Comparison of ENCODE assay signal across 20 mouse cellular contexts in genomic region chr10:66975451-66975850, GRCm38 (mm10).
DNase-seq lines count a peak whose midpoint lies in the region; ATAC-seq lines count a peak whose summit lies in the region.
"Had no signal": no experiment of that assay in that cellular context is flagged by ENCODE, and none has a peak within 500 bp of the region (broad histone marks: within the 10 kb centered on the region; RNA-seq: fewer than 3 reads in every experiment).

No protein-coding gene starts in this region.

- no peaks in the 10 kb centered on the region for H3K9me3 ChIP-seq in heart, embryonic 11.5 days (replicated peaks; ENCODE audit: control insufficient read depth, low read length)
- no peaks in the 10 kb centered on the region for H3K9me3 ChIP-seq in kidney, embryonic 16.5 days (ENCODE audit: low read length)
- H3K9me3 ChIP-seq: embryonic facial prominence, embryonic 15.5 days; forebrain, embryonic 12.5 days; G1E; hindbrain, embryonic 15.5 days; liver, embryonic 15.5 days; midbrain, embryonic 12.5 days had no signal

- 85% methylated on average over 1 of the region's 1 CpGs for WGBS in heart, embryonic 11.5 days (ENCODE audit: insufficient replicate concordance)
- WGBS in kidney, embryonic 16.5 days: 59% methylated on average over 1 of the region's 1 CpGs

- no peak overlapping the region for H3K27ac ChIP-seq in heart, embryonic 11.5 days (ENCODE audit: low read depth, low read length)
- no peak overlapping the region for H3K27ac ChIP-seq in kidney, embryonic 16.5 days (ENCODE audit: low read length)
- H3K27ac ChIP-seq: embryonic facial prominence, embryonic 15.5 days; forebrain, embryonic 12.5 days; hindbrain, embryonic 15.5 days; kidney, postnatal 0 days; liver, embryonic 15.5 days; midbrain, embryonic 12.5 days had no signal

- no peaks in the 10 kb centered on the region for H3K27me3 ChIP-seq in heart, embryonic 11.5 days (ENCODE audit: control insufficient read depth, insufficient read depth, low read length)
- no peaks in the 10 kb centered on the region for H3K27me3 ChIP-seq in kidney, embryonic 16.5 days (ENCODE audit: insufficient read depth, low read length)
- H3K27me3 ChIP-seq: embryonic facial prominence, embryonic 15.5 days; forebrain, embryonic 12.5 days; hindbrain, embryonic 15.5 days; liver, embryonic 15.5 days; midbrain, embryonic 12.5 days had no signal

- DNase-seq in heart, adult 11 months: peak; percentile 79
- DNase-seq in kidney, postnatal 36 days: peak; percentile 31 to 75
- DNase-seq in MN1 (ENCODE audit: low spot score): peak; percentile 74
- no peak for DNase-seq in layer of hippocampus, adult 9-10 months (ENCODE audit: low spot score)
- DNase-seq: cerebellum, adult 18-20 months; left cerebral cortex, postnatal 4 days; lung, postnatal 4 days; right cerebral cortex, adult 18-20 months; thymus, postnatal 36 days had no signal

- ATAC-seq in heart, embryonic 11.5 days (replicated peaks; ENCODE audit: insufficient number of reproducible peaks, low FRiP score, low TSS enrichment): no peak
- no peak for ATAC-seq in kidney, embryonic 16.5 days (ENCODE audit: low FRiP score, low TSS enrichment)
- ATAC-seq in hematopoietic stem cell, adult 5-6 weeks (replicated peaks in 1 of 2; ENCODE audit: insufficient read depth in 1 of 2, low FRiP score in 2 of 2, low TSS enrichment in 1 of 2, low read depth in 1 of 2, poor library complexity in 2 of 2, severe bottlenecking in 2 of 2): peak; percentile 29 to 46; a peak in 2 of 4 replicates
- ATAC-seq: activated CD4-positive, CD25-positive, alpha-beta regulatory T cell, adult 4 months had no signal

- no peaks in the 10 kb centered on the region for H3K4me1 ChIP-seq in heart, embryonic 11.5 days (ENCODE audit: control insufficient read depth, insufficient read depth, low read length)
- H3K4me1 ChIP-seq in kidney, embryonic 16.5 days (ENCODE audit: insufficient read depth, low read length): 0 out of 2 replicates have a peak, but pooled peaks cover 9% of the 10 kb centered on the region
- H3K4me1 ChIP-seq: hindbrain, embryonic 15.5 days; liver, embryonic 15.5 days; midbrain, embryonic 12.5 days had no signal

- H3K4me2 ChIP-seq in heart, embryonic 11.5 days: no peak overlapping the region
- no peak overlapping the region for H3K4me2 ChIP-seq in kidney, embryonic 16.5 days (replicated peaks; ENCODE audit: low read depth, low read length)
- H3K4me2 ChIP-seq: embryonic facial prominence, embryonic 15.5 days; forebrain, embryonic 12.5 days; hindbrain, embryonic 15.5 days; liver, embryonic 15.5 days; midbrain, embryonic 12.5 days had no signal

- no peak overlapping the region for H3K4me3 ChIP-seq in heart, embryonic 11.5 days (ENCODE audit: low read depth, low read length)
- H3K4me3 ChIP-seq in kidney, embryonic 16.5 days (ENCODE audit: low read length): no peak overlapping the region
- H3K4me3 ChIP-seq: embryonic facial prominence, embryonic 15.5 days; forebrain, embryonic 12.5 days; hindbrain, embryonic 15.5 days; liver, embryonic 15.5 days; midbrain, embryonic 12.5 days had no signal

- H3K9ac ChIP-seq in heart, embryonic 11.5 days (ENCODE audit: low read depth, low read length): no peak overlapping the region
- no peak overlapping the region for H3K9ac ChIP-seq in kidney, embryonic 16.5 days (replicated peaks; ENCODE audit: low read length)
- H3K9ac ChIP-seq: embryonic facial prominence, embryonic 15.5 days; forebrain, embryonic 12.5 days; hindbrain, embryonic 15.5 days; liver, embryonic 15.5 days; midbrain, embryonic 12.5 days had no signal

- H3K36me3 ChIP-seq in heart, embryonic 11.5 days (ENCODE audit: control insufficient read depth, insufficient read depth, low read length): no peaks in the 10 kb centered on the region
- H3K36me3 ChIP-seq in kidney, embryonic 16.5 days (ENCODE audit: insufficient read depth, low read length): no peaks in the 10 kb centered on the region
- H3K36me3 ChIP-seq: embryonic facial prominence, embryonic 15.5 days; forebrain, embryonic 12.5 days; G1E; hindbrain, embryonic 15.5 days; liver, embryonic 15.5 days; midbrain, embryonic 12.5 days had no signal

Comparison
In these comparisons a context has a peak if more than half of its experiments do, and no peak if none do; other contexts are left out.
1. ATAC-seq: peak in hematopoietic stem cell, adult 5-6 weeks (2 of 2); none in heart, embryonic 11.5 days (single experiment) and kidney, embryonic 16.5 days (single experiment).